34 mouse cellular contexts compared by ENCODE assay signal in genomic region chr10:124563626-124564025, GRCm38 (mm10).
"Had no signal": no experiment of that assay in that cellular context is flagged by ENCODE, and none has a peak within 500 bp of the region (broad histone marks: within the 10 kb centered on the region; RNA-seq: fewer than 3 reads in every experiment).

No protein-coding gene starts in this region.

- H3K4me1 ChIP-seq: heart, embryonic 10.5 days; heart, embryonic 12.5 days; heart, embryonic 13.5 days; heart, embryonic 15.5 days; hindbrain, embryonic 10.5 days; hindbrain, embryonic 12.5 days; hindbrain, embryonic 13.5 days; hindbrain, embryonic 15.5 days; intestine, embryonic 15.5 days; kidney, embryonic 15.5 days had no signal

- H3K27ac ChIP-seq: heart, embryonic 10.5 days; heart, embryonic 13.5 days; heart, embryonic 15.5 days; hindbrain, embryonic 10.5 days; hindbrain, embryonic 12.5 days; hindbrain, embryonic 13.5 days; hindbrain, embryonic 14.5 days; hindbrain, embryonic 15.5 days; hindbrain, postnatal 0 days; intestine, embryonic 15.5 days; kidney, embryonic 15.5 days; kidney, postnatal 0 days; layer of hippocampus, adult 2 months had no signal

- H3K4me2 ChIP-seq: heart, embryonic 11.5 days; heart, embryonic 12.5 days; heart, embryonic 13.5 days; heart, embryonic 15.5 days; hindbrain, embryonic 12.5 days; hindbrain, embryonic 13.5 days; hindbrain, embryonic 14.5 days; hindbrain, embryonic 15.5 days; intestine, embryonic 15.5 days; kidney, embryonic 15.5 days had no signal

- H3K27me3 ChIP-seq: heart, embryonic 12.5 days; heart, embryonic 13.5 days; heart, embryonic 15.5 days; hindbrain, embryonic 12.5 days; hindbrain, embryonic 13.5 days; hindbrain, embryonic 15.5 days; intestine, embryonic 15.5 days; kidney, embryonic 15.5 days had no signal

- H3K9ac ChIP-seq: heart, embryonic 12.5 days; heart, embryonic 13.5 days; heart, embryonic 15.5 days; hindbrain, embryonic 12.5 days; hindbrain, embryonic 13.5 days; hindbrain, embryonic 14.5 days; hindbrain, embryonic 15.5 days; intestine, embryonic 15.5 days; kidney, embryonic 15.5 days had no signal

- H3K9me3 ChIP-seq: heart, embryonic 10.5 days; heart, embryonic 12.5 days; heart, embryonic 13.5 days; heart, embryonic 15.5 days; hindbrain, embryonic 10.5 days; hindbrain, embryonic 12.5 days; hindbrain, embryonic 13.5 days; hindbrain, embryonic 15.5 days; intestine, embryonic 15.5 days; kidney, embryonic 15.5 days had no signal

- ATAC-seq: hindbrain, embryonic 16.5 days; hindbrain, postnatal 0 days; inflammation-experienced regulatory T-cells, adult 6 months; intestine, embryonic 15.5 days; intestine, embryonic 16.5 days; intestine, postnatal 0 days had no signal

- H3K36me3 ChIP-seq: heart, embryonic 10.5 days; heart, embryonic 12.5 days; heart, embryonic 13.5 days; heart, embryonic 15.5 days; hindbrain, embryonic 10.5 days; hindbrain, embryonic 12.5 days; hindbrain, embryonic 13.5 days; hindbrain, embryonic 15.5 days; intestine, embryonic 15.5 days; kidney, embryonic 15.5 days had no signal

- H3K4me3 ChIP-seq: heart, embryonic 10.5 days; heart, embryonic 12.5 days; heart, embryonic 13.5 days; heart, embryonic 15.5 days; hindbrain, embryonic 10.5 days; hindbrain, embryonic 12.5 days; hindbrain, embryonic 13.5 days; hindbrain, embryonic 15.5 days; intestine, embryonic 15.5 days; kidney, embryonic 15.5 days; layer of hippocampus, adult 2 months had no signal

- DNase-seq: heart, postnatal 10 days; heart, postnatal 14 days; heart, postnatal 4 days; kidney, adult 11 months; kidney, adult 18-20 months; kidney, adult 2 months; kidney, adult 8-10 months; kidney, adult 9 months; kidney, postnatal 10 days; kidney, postnatal 14 days; kidney, postnatal 25 days; kidney, postnatal 36 days; kidney, postnatal 4 days; layer of hippocampus, adult 9-11 months; layer of hippocampus, postnatal 36 days had no signal
